Mouse (Mus musculus) brain, adult 10 weeks (tissue): ENCODE data around the gene Mei1. TPM values are rescaled to one million over a fixed set of nuclear protein-coding genes. Genes with fewer than 3 reads are reported as not detected.

Source experiments
- polyA plus RNA-seq: library from polyadenylated mRNA; stranded (reverse); fragments of 350-450 nt; fragmentation: Illumina TruSeq; extraction: RNeasy Lipid Tissue Mini Kit (QIAGEN cat#74804); gene quantifications from one replicate; pipeline ENCODE4 v1.2.3, GENCODE M21; 2015; ENCODE audit warnings: low read depth, low replicate concordance

The Mei1 gene
- polyA plus RNA-seq: 2.7 TPM

GRCm38 (mm10) chr15:82069898-82070297 lies at the start of gene Mei1:
Mei1 (plus strand) TSS chr15:82069996.

GRCm38 (mm10) chr15:82033762-82034161 lies 36.0 kb upstream of the Mei1 start, which contains the start of gene Desi1:
Desi1 (minus strand) TSS chr15:82033862.

GRCm38 (mm10) chr15:82047080-82047883 lies 22.5 kb upstream of the Mei1 start, which contains the start of gene Snu13:
Snu13 (minus strand) TSS chr15:82047598.

GRCm38 (mm10) chr15:82058719-82059201 lies 11.0 kb upstream of the Mei1 start, which contains the start of gene 4930407I10Rik:
4930407I10Rik (plus strand) TSS chr15:82059151.

GRCm38 (mm10) chr15:82127426-82128374 lies 57.9 kb downstream of the Mei1 start, which contains the start of gene Ccdc134:
Ccdc134 (plus strand) TSS chr15:82127922.

GRCm38 (mm10) chr15:82146770-82147610 lies 77.2 kb downstream of the Mei1 start, which contains the start of gene Srebf2:
Srebf2 (plus strand) TSS chr15:82147181.

Other genes starting within 250 kb of the Mei1 start
- 12.8 TPM for gene Tob2, start 211.2 kb upstream of the Mei1 start, polyA plus RNA-seq
- 53.3 TPM for gene Phf5a, start 198.1 kb upstream of the Mei1 start, polyA plus RNA-seq
- 459 TPM for gene Aco2, start 197.7 kb upstream of the Mei1 start, polyA plus RNA-seq
- gene Polr3h, start 143.8 kb upstream of the Mei1 start, polyA plus RNA-seq: 55.3 TPM
- gene Csdc2, start 133.2 kb upstream of the Mei1 start, polyA plus RNA-seq: 101 TPM
- gene Pmm1, start 109.1 kb upstream of the Mei1 start, polyA plus RNA-seq: 214 TPM
- gene 1700029P11Rik, start 89.5 kb upstream of the Mei1 start, polyA plus RNA-seq: not detected
- 28.4 TPM for gene Xrcc6, start 82.2 kb upstream of the Mei1 start, polyA plus RNA-seq
- 118 TPM for gene Desi1, start 36.1 kb upstream of the Mei1 start, polyA plus RNA-seq
- gene Snu13, start 22.4 kb upstream of the Mei1 start, polyA plus RNA-seq: 244 TPM
- not detected for gene 4930407I10Rik, start 10.8 kb upstream of the Mei1 start, polyA plus RNA-seq
- gene Ccdc134, start 57.9 kb downstream of the Mei1 start, polyA plus RNA-seq: 12.6 TPM
- 117 TPM for gene Srebf2, start 77.2 kb downstream of the Mei1 start, polyA plus RNA-seq
- gene Shisa8, start 142.8 kb downstream of the Mei1 start, polyA plus RNA-seq: 1.4 TPM
- gene Tnfrsf13c, start 154.4 kb downstream of the Mei1 start, polyA plus RNA-seq: 0.34 TPM
- 3.3 TPM for gene Cenpm, start 174.8 kb downstream of the Mei1 start, polyA plus RNA-seq
- gene 1500009C09Rik, start 182.4 kb downstream of the Mei1 start, polyA plus RNA-seq: 125 TPM
- gene Sept3, start 204.9 kb downstream of the Mei1 start, polyA plus RNA-seq: 440 TPM
- not detected for gene Wbp2nl, start 229.0 kb downstream of the Mei1 start, polyA plus RNA-seq